Mouse (Mus musculus): ENCODE data around the gene Kcnh8. TPM values are rescaled to one million over a fixed set of nuclear protein-coding genes. Genes with fewer than 3 reads are reported as not detected.

The Kcnh8 gene
- polyA plus RNA-seq, 1 experiment from 2014 or later = 5.5 TPM

- no peaks in the 10 kb centered on the region for H3K9me3 ChIP-seq
- H3K27ac ChIP-seq = no peak overlapping the region
- no peak for ATAC-seq
- no peaks in the 10 kb centered on the region for H3K36me3 ChIP-seq
- no peak overlapping the region for H3K4me3 ChIP-seq (replicated peaks)
- no peaks in the 10 kb centered on the region for H3K27me3 ChIP-seq
- H3K4me1 ChIP-seq (replicated peaks) = no peaks in the 10 kb centered on the region
- H3K9ac ChIP-seq (replicated peaks) = no peak overlapping the region
- no peak overlapping the region for H3K4me2 ChIP-seq (replicated peaks)
- WGBS = 35% methylated on average over 1 of the region's 1 CpGs
Measured at GRCm38 (mm10) chr17:52878964-52879363, 276.5 kb downstream of the Kcnh8 start.

GRCm38 (mm10) chr17:52880051-52880450, 277.5 kb downstream of the Kcnh8 start:
- no peak overlapping the region for H3K4me3 ChIP-seq (replicated peaks)
- H3K9ac ChIP-seq (replicated peaks) = no peak overlapping the region
- 80% methylated on average over 2 of the region's 2 CpGs for WGBS
- H3K27me3 ChIP-seq = no peaks in the 10 kb centered on the region
- no peaks in the 10 kb centered on the region for H3K9me3 ChIP-seq
- no peaks in the 10 kb centered on the region for H3K36me3 ChIP-seq
- H3K4me1 ChIP-seq (replicated peaks) = no peaks in the 10 kb centered on the region
- no peak overlapping the region for H3K4me2 ChIP-seq (replicated peaks)
- no peak overlapping the region for H3K27ac ChIP-seq
- ATAC-seq = no peak

DNA sequence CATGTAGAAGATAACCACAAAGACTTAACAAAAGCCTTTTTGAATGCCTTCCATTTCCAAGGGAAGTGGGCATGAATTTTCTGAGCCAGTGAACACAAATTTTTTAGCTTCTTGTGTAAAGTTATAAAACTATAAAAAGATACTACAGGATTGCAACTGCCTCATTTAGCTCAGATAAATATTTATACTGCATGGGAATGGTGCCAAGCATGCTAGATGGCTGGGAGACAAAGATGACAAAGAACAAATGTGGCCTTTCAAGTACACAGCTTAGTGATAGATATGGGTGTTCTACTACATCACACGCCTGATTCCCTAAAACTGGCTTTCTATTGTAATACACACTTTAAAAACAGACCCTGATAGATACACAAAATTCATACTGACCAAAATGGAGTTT, 282.7 kb downstream of the Kcnh8 start:
- no peak overlapping the region for H3K9ac ChIP-seq (replicated peaks)
- no peaks in the 10 kb centered on the region for H3K27me3 ChIP-seq
- no peaks in the 10 kb centered on the region for H3K36me3 ChIP-seq
- 83% methylated on average over 1 of the region's 1 CpGs for WGBS
- no peak overlapping the region for H3K27ac ChIP-seq
- no peak overlapping the region for H3K4me3 ChIP-seq (replicated peaks)
- no peaks in the 10 kb centered on the region for H3K4me1 ChIP-seq (replicated peaks)
- H3K4me2 ChIP-seq (replicated peaks) = no peak overlapping the region
- no peaks in the 10 kb centered on the region for H3K9me3 ChIP-seq
- ATAC-seq = no peak

DNA sequence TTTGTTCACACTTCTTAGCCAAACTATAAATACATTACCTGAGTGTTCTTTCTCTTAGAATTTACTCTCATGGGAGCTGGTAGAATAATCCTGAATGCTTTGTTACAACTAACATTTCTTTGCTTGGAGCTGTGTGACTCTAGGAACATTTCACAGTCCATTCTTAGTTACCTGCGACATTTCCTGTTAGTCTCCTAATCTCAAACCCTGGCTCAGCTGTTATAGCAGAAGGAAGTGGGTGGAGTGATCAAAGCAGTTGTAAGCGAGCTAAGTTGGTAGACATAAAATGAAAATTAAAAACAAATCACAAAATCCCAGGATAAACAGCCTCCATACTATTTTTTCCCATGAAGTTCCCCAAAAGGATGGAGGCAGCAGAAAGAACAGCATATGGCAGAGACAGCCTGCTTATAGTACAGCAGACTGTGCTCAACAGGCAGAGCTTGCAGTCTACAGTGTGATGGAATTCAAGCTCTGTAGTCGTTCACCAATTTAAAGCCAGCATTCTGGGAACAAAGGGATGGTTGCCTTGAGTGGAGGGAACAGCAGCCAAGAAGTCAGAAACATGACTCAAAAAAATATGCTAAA, 318.1 kb downstream of the Kcnh8 start:
- Histone ChIP-seq H3K9ac (replicated peaks) (no peak overlapping the region), H3K9me3 (no peaks in the 10 kb centered on the region), H3K4me1 (replicated peaks) (no peaks in the 10 kb centered on the region), H3K36me3 (0 out of 2 replicates have a peak, but pooled peaks cover 3% of the 10 kb centered on the region), H3K27ac (no peak overlapping the region), H3K4me2 (replicated peaks) (no peak overlapping the region), H3K4me3 (replicated peaks) (no peak overlapping the region), H3K27me3 (no peaks in the 10 kb centered on the region)
- no peak for ATAC-seq
- WGBS = 72% methylated on average over 3 of the region's 3 CpGs

- Histone ChIP-seq H3K9ac (replicated peaks) (no peak overlapping the region), H3K27ac (no peak overlapping the region), H3K9me3 (no peaks in the 10 kb centered on the region), H3K36me3 (no peaks in the 10 kb centered on the region), H3K4me3 (replicated peaks) (no peak overlapping the region), H3K27me3 (no peaks in the 10 kb centered on the region), H3K4me1 (replicated peaks) (no peaks in the 10 kb centered on the region), H3K4me2 (replicated peaks) (no peak overlapping the region)
- no peak for ATAC-seq
Measured at GRCm38 (mm10) chr17:52943966-52944365, 341.5 kb downstream of the Kcnh8 start.

- Histone ChIP-seq H3K9me3 (no peaks in the 10 kb centered on the region), H3K27ac (no peak overlapping the region), H3K4me2 (replicated peaks) (no peak overlapping the region), H3K4me3 (replicated peaks) (no peak overlapping the region), H3K9ac (replicated peaks) (no peak overlapping the region), H3K27me3 (no peaks in the 10 kb centered on the region), H3K4me1 (replicated peaks) (no peaks in the 10 kb centered on the region), H3K36me3 (peaks cover 2% of the 10 kb centered on the region; the same call in 1 of the 2 replicates)
- ATAC-seq = no peak
- 70% methylated on average over 1 of the region's 1 CpGs for WGBS
Measured at GRCm38 (mm10) chr17:52972735-52973134, 370.2 kb downstream of the Kcnh8 start.

DNA sequence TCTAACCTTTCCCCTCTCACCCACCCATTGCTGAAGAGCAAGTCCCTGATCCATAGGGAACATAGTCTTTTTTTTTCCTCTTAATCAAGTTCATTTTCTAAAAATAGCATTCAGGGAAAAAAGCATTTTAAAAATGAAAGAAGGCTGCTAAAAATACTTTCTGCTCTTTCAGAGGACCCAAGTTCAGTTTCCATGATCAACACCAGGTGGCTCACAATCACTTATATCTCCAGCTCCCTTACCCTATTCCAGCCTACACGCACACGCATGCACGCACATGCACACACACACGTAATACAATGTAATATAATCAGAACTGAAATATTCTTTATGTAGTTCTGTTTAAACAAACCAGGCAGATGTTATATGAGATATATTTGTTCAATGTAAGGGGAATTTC, 378.4 kb downstream of the Kcnh8 start:
- no peak for ATAC-seq
- WGBS = 95% methylated on average over 4 of the region's 4 CpGs
- Histone ChIP-seq H3K4me1 (replicated peaks) (peaks cover 4% of the 10 kb centered on the region; the same call in 1 of the 2 replicates), H3K9me3 (no peaks in the 10 kb centered on the region), H3K9ac (replicated peaks) (no peak overlapping the region), H3K4me3 (replicated peaks) (no peak overlapping the region), H3K27ac (no peak overlapping the region), H3K4me2 (replicated peaks) (no peak overlapping the region), H3K27me3 (no peaks in the 10 kb centered on the region), H3K36me3 (peaks cover 7% of the 10 kb centered on the region; the same call in 1 of the 2 replicates)

All from midbrain, embryonic 13.5 days (tissue).